Mouse (Mus musculus) cerebellum, adult 9-11 months (tissue): ENCODE measurements at regions not wholly inside any gene's neighbourhood (a gene's known extent, or its start where the extent isn't known, plus 50 kb on each side); places are given as distances from the start of the nearest gene placed in this dataset.

ENCODE experiments used
- DNase-seq: peaks from one replicate; pipeline ENCODE4 v3.0.0; 2022

DNA sequence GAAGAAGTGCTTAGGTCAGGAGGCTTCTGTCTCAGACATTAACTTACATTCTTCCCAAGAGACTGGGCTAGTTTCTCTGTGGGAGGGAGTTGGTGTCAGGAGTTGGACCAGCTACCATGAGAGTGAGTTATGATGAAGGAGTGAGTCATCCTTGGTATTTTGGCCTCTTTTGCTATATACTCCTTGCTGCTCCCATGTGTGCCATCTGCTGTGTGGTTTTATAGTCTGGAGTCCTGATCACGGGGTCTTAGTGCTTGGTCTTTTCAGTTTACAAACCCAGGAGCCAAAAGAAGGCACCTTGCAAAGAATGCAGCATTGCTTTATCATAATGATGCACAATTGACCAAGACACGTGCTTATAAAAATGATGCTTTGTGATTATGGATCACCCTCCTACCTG lies 56.6 kb downstream of the Zfp503 start:
- DNase-seq = peak; percentile 3

- DNase-seq = no peak
Observed at GRCm38 (mm10) chr14:21931944-21932343, 57.5 kb downstream of the Zfp503 start.

GRCm38 (mm10) chr14:21929048-21929447 lies 60.4 kb downstream of the Zfp503 start:
- DNase-seq = no peak

- DNase-seq = no peak
Observed at GRCm38 (mm10) chr14:21916671-21917070, 67.9 kb upstream of the Comtd1 start.

GRCm38 (mm10) chr14:21904498-21905395 lies 56.0 kb upstream of the Comtd1 start:
- no peak for DNase-seq

DNA sequence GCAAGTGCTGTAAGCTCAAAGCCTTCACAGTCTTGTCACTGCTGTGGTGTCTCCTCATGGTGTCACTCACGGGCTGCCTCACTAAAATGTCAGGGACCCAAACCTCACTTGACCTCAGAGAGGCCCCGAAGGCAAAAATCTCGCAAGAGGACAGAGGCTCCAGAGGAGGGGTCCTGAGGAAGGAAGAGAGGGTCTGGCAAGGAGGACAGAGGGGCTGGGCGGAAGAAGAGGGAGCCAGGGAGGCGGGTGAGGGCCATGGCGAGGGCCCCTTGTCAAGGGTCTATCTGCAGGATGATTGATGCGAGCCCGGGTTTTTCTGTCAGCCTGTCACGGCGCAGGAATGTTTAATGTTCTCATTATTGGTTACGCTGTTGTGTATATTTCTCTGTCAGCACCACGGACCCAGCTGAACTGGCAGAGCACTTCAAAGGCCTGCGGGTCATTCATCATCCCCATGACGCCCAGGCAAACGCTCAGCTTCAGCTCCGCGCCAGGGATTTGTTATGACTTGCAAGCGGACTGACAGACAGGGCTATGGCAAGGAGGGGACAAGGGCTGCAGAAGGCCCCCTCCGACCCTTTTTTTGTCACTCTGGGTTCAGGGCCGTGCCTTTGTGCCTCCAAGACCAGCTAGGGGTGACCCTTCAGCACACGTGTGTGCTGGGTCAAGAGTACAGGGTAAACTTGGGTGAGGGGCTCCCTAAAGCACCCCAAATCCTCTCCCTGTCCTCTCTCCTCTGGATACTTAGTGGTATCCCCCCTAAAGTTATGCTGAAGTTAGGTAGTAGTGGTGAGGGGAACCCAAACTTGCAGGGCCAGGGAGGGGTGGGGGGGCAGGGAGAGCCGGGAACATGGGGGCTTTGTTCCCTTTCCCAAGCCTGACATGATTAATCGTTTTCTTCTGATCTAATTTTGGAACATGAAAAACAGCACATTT lies 55.1 kb upstream of the Comtd1 start:
- no peak for DNase-seq

GRCm38 (mm10) chr14:21902856-21903255 lies 54.1 kb upstream of the Comtd1 start:
- DNase-seq = no peak

GRCm38 (mm10) chr14:21902456-21902855 lies 53.7 kb upstream of the Comtd1 start:
- no peak for DNase-seq

- DNase-seq = no peak
Observed at GRCm38 (mm10) chr14:21900951-21901350, 52.2 kb upstream of the Comtd1 start.

GRCm38 (mm10) chr14:21900516-21900915 lies 51.7 kb upstream of the Comtd1 start:
- DNase-seq = no peak
